8 mouse cellular contexts compared by ENCODE assay signal in the genomic region with DNA sequence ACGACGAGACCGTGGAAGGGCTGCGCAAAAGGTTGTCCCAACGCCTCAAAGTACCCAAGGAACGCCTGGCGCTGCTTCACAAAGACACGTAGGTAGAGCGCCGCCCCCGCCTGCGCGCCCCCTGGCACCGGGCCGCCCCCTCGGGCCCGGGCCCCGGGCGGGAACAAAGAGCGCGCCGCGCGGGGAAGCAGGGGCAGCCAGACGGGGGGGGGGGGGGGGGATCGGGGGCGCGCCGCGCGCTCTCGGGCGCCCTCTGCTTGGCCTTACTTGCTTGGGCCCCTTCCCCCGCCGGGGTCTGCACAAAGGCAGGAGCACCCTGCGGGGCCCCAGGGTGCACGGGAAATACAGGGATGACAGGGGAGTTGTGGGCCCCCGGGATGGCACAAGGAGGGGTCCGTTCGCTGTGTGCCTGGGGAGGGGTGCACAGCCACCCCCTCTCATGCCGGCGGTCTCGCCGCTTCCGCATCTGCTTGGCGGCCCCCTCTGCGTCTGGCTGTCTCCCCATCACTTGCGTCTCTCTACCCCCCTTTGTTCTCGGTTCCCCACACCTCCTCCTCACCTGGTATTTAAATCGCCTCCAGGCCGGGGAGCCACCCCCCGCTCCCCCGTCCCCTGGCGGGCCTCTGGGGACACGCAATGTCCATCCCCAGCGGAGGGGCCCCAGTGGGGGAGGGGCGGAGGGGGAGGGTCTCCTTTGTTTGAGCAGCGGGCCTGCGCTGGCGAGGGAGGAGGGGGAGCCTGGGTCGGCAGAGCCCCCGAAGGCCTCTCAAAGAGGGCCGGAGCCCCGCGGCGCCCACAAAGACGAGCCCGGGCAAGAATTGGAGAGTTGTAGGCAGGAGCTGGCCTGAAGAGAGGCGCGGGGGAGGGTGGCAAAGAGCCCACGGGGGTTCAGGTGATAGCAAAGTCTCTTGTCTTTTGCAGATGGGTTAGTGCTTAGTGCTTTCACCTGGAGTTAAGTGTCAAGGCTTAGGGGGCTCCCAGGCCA. TPM values are rescaled to one million over a fixed set of nuclear protein-coding genes. Genes with fewer than 3 reads are reported as not detected.
DNase-seq lines count a peak whose midpoint lies in the region; ATAC-seq and TF ChIP-seq lines count a peak whose summit lies in the region.

No protein-coding gene starts in this region.

- under 1% methylated on average over 59 of the region's 71 CpGs for WGBS in limb, embryonic 12.5 days
- 0% methylated on average over 40 of the region's 71 CpGs for WGBS in midbrain, embryonic 16.5 days

- peak overlapping the region; percentile 99 for H3K4me2 ChIP-seq in limb, embryonic 12.5 days
- H3K4me2 ChIP-seq in midbrain, embryonic 16.5 days (ENCODE audit: low read length), result peak overlapping the region; percentile 99

- TF ChIP-seq RAD21 in MEL (IDR thresholded peaks at IDR 0.05; ENCODE audit: low read depth, low read length), result no peak

- no peaks in the 10 kb centered on the region for H3K9me3 ChIP-seq in MEL (replicated peaks; ENCODE audit: insufficient read depth, low read length)
- no peaks in the 10 kb centered on the region for H3K9me3 ChIP-seq in limb, embryonic 12.5 days
- no peaks in the 10 kb centered on the region for H3K9me3 ChIP-seq in midbrain, embryonic 16.5 days (replicated peaks; ENCODE audit: control insufficient read depth, low read length, poor library complexity, severe bottlenecking)

- peak; percentile 77 to 89 for DNase-seq in adrenal gland, adult (ENCODE audit: inconsistent age in 2 of 2, low spot score in 1 of 2)
- no peak for DNase-seq in adrenal gland, postnatal 4 days (ENCODE audit: low spot score in 2 of 2)
- peak; percentile 55 for DNase-seq in MEL (ENCODE audit: low read depth, low spot score)
- DNase-seq in embryo, embryonic 9.5 days (ENCODE audit: extremely low spot score), result peak; percentile 93
- peak; percentile 55 to 79 for DNase-seq in heart, postnatal 36 days
- peak; percentile 67 for DNase-seq in testis, postnatal 14 days (ENCODE audit: low spot score)

- H3K4me3 ChIP-seq in MEL (ENCODE audit: control insufficient read depth in 1 of 2, insufficient read depth in 1 of 2, low read depth in 2 of 2, low read length in 2 of 2), result peak overlapping the region; percentile 84 to 90
- peak overlapping the region; percentile 97 for H3K4me3 ChIP-seq in limb, embryonic 12.5 days (replicated peaks)
- H3K4me3 ChIP-seq in midbrain, embryonic 16.5 days (ENCODE audit: low read depth, low read length), result peak overlapping the region; percentile 93

- H3K9ac ChIP-seq in MEL (ENCODE audit: control insufficient read depth, low read depth, low read length, poor library complexity, severe bottlenecking), result peak overlapping the region; percentile 87
- peak overlapping the region; percentile 100 for H3K9ac ChIP-seq in limb, embryonic 12.5 days (replicated peaks)
- peak overlapping the region; percentile 99 for H3K9ac ChIP-seq in midbrain, embryonic 16.5 days (ENCODE audit: low read depth, low read length)

- intact Hi-C loops in heart, postnatal 36 days (cut with DNase I), result loop anchor here (1.0 kb wide), 1 partner anchor 8 kb away; no protein-coding TSS in a partner anchor

- TF ChIP-seq CTCF in MEL (IDR thresholded peaks at IDR 0.05 in 2 of 3, conservative IDR thresholded peaks at IDR 0.05 in 1 of 3; ENCODE audit: control insufficient read depth in 1 of 3, insufficient read depth in 1 of 3, low read depth in 2 of 3, low read length in 3 of 3, poor library complexity in 1 of 3, severe bottlenecking in 1 of 3), result 0 out of 6 replicates have a peak, but pooled peaks of 1 of the 3 experiments have one; percentile 14

- TF ChIP-seq POLR2A in MEL (IDR thresholded peaks at IDR 0.05; ENCODE audit: control insufficient read depth in 1 of 2, insufficient read depth in 1 of 2, low read depth in 1 of 2, low read length in 2 of 2, poor library complexity in 1 of 2), result no peak

- H3K4me1 ChIP-seq in MEL (ENCODE audit: control insufficient read depth in 1 of 2, insufficient read depth in 2 of 2, low read length in 2 of 2), result peaks cover 0 to 38% of the 10 kb centered on the region in 2 experiments; a peak in 2 of 4 replicates
- H3K4me1 ChIP-seq in limb, embryonic 12.5 days (replicated peaks), result peaks cover 59% of the 10 kb centered on the region
- H3K4me1 ChIP-seq in midbrain, embryonic 16.5 days (ENCODE audit: control insufficient read depth, insufficient read depth, low read length), result peaks cover 29% of the 10 kb centered on the region

- H3K27me3 ChIP-seq in MEL (ENCODE audit: control insufficient read depth in 1 of 2, insufficient read depth in 2 of 2, low read length in 2 of 2), result no peaks in the 10 kb centered on the region
- H3K27me3 ChIP-seq in limb, embryonic 12.5 days, result no peaks in the 10 kb centered on the region
- H3K27me3 ChIP-seq in midbrain, embryonic 16.5 days (ENCODE audit: control insufficient read depth, insufficient read depth, low read depth, low read length), result no peaks in the 10 kb centered on the region

- peaks cover 0 to 21% of the 10 kb centered on the region in 2 experiments; a peak in 2 of 4 replicates for H3K36me3 ChIP-seq in MEL (ENCODE audit: control insufficient read depth in 1 of 2, insufficient read depth in 2 of 2, low read length in 2 of 2)
- H3K36me3 ChIP-seq in limb, embryonic 12.5 days, result peaks cover 71% of the 10 kb centered on the region
- H3K36me3 ChIP-seq in midbrain, embryonic 16.5 days (ENCODE audit: control insufficient read depth, insufficient read depth, low read length), result peaks cover 27% of the 10 kb centered on the region

- TF ChIP-seq EP300 in MEL (IDR thresholded peaks at IDR 0.05; ENCODE audit: low read depth in 1 of 2, low read length in 2 of 2), result no peak

- ATAC-seq in limb, embryonic 12.5 days (ENCODE audit: insufficient number of reproducible peaks, insufficient read depth, low FRiP score, low TSS enrichment, low read depth), result no peak
- no peak for ATAC-seq in midbrain, embryonic 16.5 days

- H3K27ac ChIP-seq in MEL (ENCODE audit: control insufficient read depth, low read depth, low read length), result peak overlapping the region; percentile 72
- peak overlapping the region; percentile 99 for H3K27ac ChIP-seq in limb, embryonic 12.5 days
- H3K27ac ChIP-seq in midbrain, embryonic 16.5 days (ENCODE audit: low read length), result peak overlapping the region; percentile 100

- peaks cover 32% of the 10 kb centered on the region for H3K79me2 ChIP-seq in MEL (ENCODE audit: control insufficient read depth, insufficient read depth, low read length, poor library complexity)

TF ChIP-seq in MEL, 35 proteins besides CTCF, POLR2A, EP300 and RAD21:
- TF ChIP-seq NRF1 (IDR thresholded peaks at IDR 0.05; ENCODE audit: insufficient read depth, low read depth, low read length, poor library complexity, severe bottlenecking) (no peak), ELF1 (IDR thresholded peaks at IDR 0.05; ENCODE audit: low read depth, low read length) (peak; percentile 60), SIN3A (IDR thresholded peaks at IDR 0.05; ENCODE audit: low read length) (peak; percentile 56), CHD2 (IDR thresholded peaks at IDR 0.05; ENCODE audit: low read length) (no peak), MAZ (IDR thresholded peaks at IDR 0.05; ENCODE audit: low read depth, low read length) (peak; percentile 68; the same call in 1 of the 2 replicates)

RNA-seq across cellular contexts. Expression of a gene that starts 2.4 kb away (rescaled TPM):
- 100 to 1,000 TPM; 113 to 124 TPM for total RNA-seq in adrenal gland, postnatal 4 days (2021)
- total RNA-seq in MEL (2012; rRNA removed), result 8.1 and 8.3 TPM in 2 replicates
- 10 to 100 TPM in 1 of 2 experiments, not detected in 1; 26.7 TPM for polyA plus RNA-seq in MEL (2012; ENCODE audit: insufficient read depth in 1 of 2, insufficient read length in 2 of 2, low read depth in 1 of 2, low replicate concordance in 2 of 2, missing spikeins in 1 of 2)
- 100 to 1,000 TPM in 1 of 2 experiments, 10 to 100 TPM in 1; 99.9 to 117 TPM for total RNA-seq in heart, postnatal 36 days (2021)
- 30.6 and 38.0 TPM in 2 replicates for polyA plus RNA-seq in limb, embryonic 12.5 days (2016; fragmentation: Nextera tagmentation; extraction: Ambion mirVana)
- 15.5 and 21.1 TPM in 2 replicates for polyA plus RNA-seq in midbrain, embryonic 16.5 days (2015; fragmentation: Nextera tagmentation; extraction: Ambion mirVana)

RNA-seq across cellular contexts. Expression of a gene that starts 9.9 kb away (rescaled TPM):
- total RNA-seq in adrenal gland, postnatal 4 days (2021), result 10 to 100 TPM; 49.1 to 72.7 TPM
- 4.8 and 6.8 TPM in 2 replicates for total RNA-seq in MEL (2012; rRNA removed)
- polyA plus RNA-seq in MEL (2012; ENCODE audit: insufficient read depth in 1 of 2, insufficient read length in 2 of 2, low read depth in 1 of 2, low replicate concordance in 2 of 2, missing spikeins in 1 of 2), result 10 to 100 TPM in 1 of 2 experiments, not detected in 1; 19.3 TPM
- 1 to 10 TPM; 2.0 to 4.7 TPM for total RNA-seq in heart, postnatal 36 days (2021)
- polyA plus RNA-seq in limb, embryonic 12.5 days (2016; fragmentation: Nextera tagmentation; extraction: Ambion mirVana), result 4.9 and 5.6 TPM in 2 replicates
- 70.3 and 81.6 TPM in 2 replicates for polyA plus RNA-seq in midbrain, embryonic 16.5 days (2015; fragmentation: Nextera tagmentation; extraction: Ambion mirVana)

RNA-seq across cellular contexts. Expression of a gene that starts 12.1 kb away (rescaled TPM):
- 100 to 1,000 TPM; 401 to 425 TPM for total RNA-seq in adrenal gland, postnatal 4 days (2021)
- 308 and 324 TPM in 2 replicates for total RNA-seq in MEL (2012; rRNA removed)
- polyA plus RNA-seq in MEL (2012; ENCODE audit: insufficient read depth in 1 of 2, insufficient read length in 2 of 2, low read depth in 1 of 2, low replicate concordance in 2 of 2, missing spikeins in 1 of 2), result 100 to 1,000 TPM; 300 to 657 TPM
- total RNA-seq in heart, postnatal 36 days (2021), result 1,000 to 10,000 TPM; 1,105 to 1,168 TPM
- polyA plus RNA-seq in limb, embryonic 12.5 days (2016; fragmentation: Nextera tagmentation; extraction: Ambion mirVana), result 460 and 465 TPM in 2 replicates
- 433 and 454 TPM in 2 replicates for polyA plus RNA-seq in midbrain, embryonic 16.5 days (2015; fragmentation: Nextera tagmentation; extraction: Ambion mirVana)

RNA-seq across cellular contexts. Expression of a gene that starts 15.3 kb away (rescaled TPM):
- total RNA-seq in adrenal gland, postnatal 4 days (2021), result 100 to 1,000 TPM; 296 to 322 TPM
- 21.2 and 27.2 TPM in 2 replicates for total RNA-seq in MEL (2012; rRNA removed)
- polyA plus RNA-seq in MEL (2012; ENCODE audit: insufficient read depth in 1 of 2, insufficient read length in 2 of 2, low read depth in 1 of 2, low replicate concordance in 2 of 2, missing spikeins in 1 of 2), result 10 to 100 TPM in 1 of 2 experiments, not detected in 1; 56.6 TPM
- 10 to 100 TPM; 48.2 to 67.0 TPM for total RNA-seq in heart, postnatal 36 days (2021)
- 166 and 175 TPM in 2 replicates for polyA plus RNA-seq in limb, embryonic 12.5 days (2016; fragmentation: Nextera tagmentation; extraction: Ambion mirVana)
- polyA plus RNA-seq in midbrain, embryonic 16.5 days (2015; fragmentation: Nextera tagmentation; extraction: Ambion mirVana), result 380 and 398 TPM in 2 replicates

RNA-seq across cellular contexts. Expression of a gene that starts 22.2 kb away (rescaled TPM):
- 1 to 10 TPM; 7.5 to 8.8 TPM for total RNA-seq in adrenal gland, postnatal 4 days (2021)
- 16.9 and 17.7 TPM in 2 replicates for total RNA-seq in MEL (2012; rRNA removed)
- polyA plus RNA-seq in MEL (2012; ENCODE audit: insufficient read depth in 1 of 2, insufficient read length in 2 of 2, low read depth in 1 of 2, low replicate concordance in 2 of 2, missing spikeins in 1 of 2), result 10 to 100 TPM in 1 of 2 experiments, not detected in 1; 11.4 TPM
- 1 to 10 TPM; 4.4 to 4.6 TPM for total RNA-seq in heart, postnatal 36 days (2021)
- 9.1 and 9.5 TPM in 2 replicates for polyA plus RNA-seq in limb, embryonic 12.5 days (2016; fragmentation: Nextera tagmentation; extraction: Ambion mirVana)
- 11.0 and 11.4 TPM in 2 replicates for polyA plus RNA-seq in midbrain, embryonic 16.5 days (2015; fragmentation: Nextera tagmentation; extraction: Ambion mirVana)

Comparison
In these comparisons a context has a peak if more than half of its experiments do, and no peak if none do; other contexts are left out.
1. DNase-seq: peak in adrenal gland, adult (2 of 2), MEL (single experiment), embryo, embryonic 9.5 days (single experiment), heart, postnatal 36 days (2 of 2) and testis, postnatal 14 days (single experiment); none in adrenal gland, postnatal 4 days (0 of 2).
2. RNA of a gene that starts 2.4 kb away (total RNA-seq): 113 to 124 TPM in adrenal gland, postnatal 4 days and 99.9 to 117 TPM in heart, postnatal 36 days; 8.1 to 8.3 TPM in MEL; every median in the first group is over 10 times any median in the second.
3. Peak in every context shown above with its lines, with median percentiles within 50 percentile points of each other: H3K27ac ChIP-seq, H3K4me3 ChIP-seq and H3K9ac ChIP-seq.